Comparison of ENCODE assay signal across 8 mouse cellular contexts in genomic region chr10:5195288-5195687, GRCm38 (mm10).
DNase-seq lines count a peak whose midpoint lies in the region; ATAC-seq and TF ChIP-seq lines count a peak whose summit lies in the region.

No protein-coding gene starts in this region.

- TF ChIP-seq POLR2A in olfactory bulb, adult 2 months (IDR thresholded peaks at IDR 0.05; ENCODE audit: insufficient read depth, low read depth, low read length), result no peak

- DNase-seq in gastrocnemius, adult 2 months, result no peak
- no peak for DNase-seq in gastrocnemius, postnatal 10 days
- DNase-seq in gastrocnemius, postnatal 14 days, result no peak
- DNase-seq in embryo, embryonic 10 days (ENCODE audit: low spot score), result no peak

- no peak for ATAC-seq in megakaryocyte, adult 5-6 weeks (ENCODE audit: poor library complexity, severe bottlenecking)
- ATAC-seq in intestine, embryonic 15.5 days, result 0 out of 2 replicates have a peak, but pooled peaks have one; percentile 27

- H3K36me3 ChIP-seq in megakaryocyte, embryonic 14.5 days (replicated peaks; ENCODE audit: low read length), result peaks cover 88% of the 10 kb centered on the region
- no peaks in the 10 kb centered on the region for H3K36me3 ChIP-seq in intestine, embryonic 15.5 days

- TF ChIP-seq CTCF in gastrocnemius, adult 2 months (IDR thresholded peaks at IDR 0.05), result no peak
- TF ChIP-seq CTCF in olfactory bulb, adult 2 months (IDR thresholded peaks at IDR 0.05; ENCODE audit: insufficient read depth, low read depth, low read length), result no peak

- peaks cover 61% of the 10 kb centered on the region for H3K4me1 ChIP-seq in megakaryocyte, embryonic 14.5 days
- H3K4me1 ChIP-seq in intestine, embryonic 15.5 days (replicated peaks), result peaks cover 4% of the 10 kb centered on the region; the same call in 1 of the 2 replicates
- peaks cover 10% of the 10 kb centered on the region for H3K4me1 ChIP-seq in olfactory bulb, adult 2 months (ENCODE audit: control insufficient read depth, insufficient read depth, low read length)

- H3K9me3 ChIP-seq in megakaryocyte, embryonic 14.5 days, result no peaks in the 10 kb centered on the region
- H3K9me3 ChIP-seq in intestine, embryonic 15.5 days, result no peaks in the 10 kb centered on the region

- no peak overlapping the region for H3K9ac ChIP-seq in intestine, embryonic 15.5 days

- H3K4me3 ChIP-seq in gastrocnemius, adult 2 months, result no peak overlapping the region
- peak overlapping the region; percentile 42 for H3K4me3 ChIP-seq in megakaryocyte, embryonic 14.5 days (replicated peaks)
- no peak overlapping the region for H3K4me3 ChIP-seq in intestine, embryonic 15.5 days (replicated peaks)
- no peak overlapping the region for H3K4me3 ChIP-seq in olfactory bulb, adult 2 months (ENCODE audit: insufficient read depth, low read depth, low read length)

- intact Hi-C loops in gastrocnemius, adult 2 months (cut with DNase I), result no loop called here
- intact Hi-C loops in gastrocnemius, postnatal 14 days (cut with DNase I; ENCODE audit: low total_unique reads), result no loop called here

- 59% methylated on average over 5 of the region's 5 CpGs for WGBS in intestine, embryonic 15.5 days
- 56% methylated on average over 5 of the region's 5 CpGs for WGBS in olfactory bulb, adult 2 months

- H3K27ac ChIP-seq in gastrocnemius, adult 2 months, result peak overlapping the region; percentile 89
- H3K27ac ChIP-seq in intestine, embryonic 15.5 days, result no peak overlapping the region
- peak overlapping the region; percentile 66 for H3K27ac ChIP-seq in olfactory bulb, adult 2 months (ENCODE audit: insufficient read depth, low read depth, low read length)

- H3K4me2 ChIP-seq in intestine, embryonic 15.5 days (replicated peaks), result peak overlapping the region; percentile 72; the same call in 1 of the 2 replicates

- no peaks in the 10 kb centered on the region for H3K27me3 ChIP-seq in megakaryocyte, embryonic 14.5 days (replicated peaks)
- H3K27me3 ChIP-seq in intestine, embryonic 15.5 days (replicated peaks), result no peaks in the 10 kb centered on the region
